Mouse (Mus musculus) kidney, adult 18-20 months (tissue): ENCODE data around the gene Slc35c1.

Experiments
- DNase-seq: peaks from one replicate; pipeline ENCODE4 v3.0.0; 2021

The Slc35c1 gene

DNA sequence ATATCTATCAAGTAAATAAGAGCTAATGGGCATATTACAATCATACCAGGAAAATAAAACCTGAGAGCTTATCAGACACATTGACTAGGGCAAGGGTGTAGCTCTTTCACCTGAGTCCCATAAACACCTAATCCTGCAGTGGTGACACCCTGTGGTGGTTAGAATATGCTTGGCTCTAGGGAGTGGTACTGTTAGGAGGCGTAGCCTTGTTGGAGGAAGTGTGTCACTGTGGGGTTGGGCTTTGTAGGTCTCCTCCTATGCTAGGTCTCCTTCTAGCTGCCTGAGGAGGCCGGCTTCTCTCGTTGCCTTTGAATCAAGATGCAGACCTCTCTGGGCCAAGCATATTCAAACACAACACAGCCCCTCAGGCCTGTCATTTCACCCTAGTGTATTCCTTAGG is 14.6 kb upstream of the Slc35c1 start:
- no peak for DNase-seq

- no peak for DNase-seq
Measured at GRCm38 (mm10) chr2:92471886-92472670, 11.7 kb upstream of the Slc35c1 start.

GRCm38 (mm10) chr2:92464690-92465089 is 4.4 kb upstream of the Slc35c1 start:
- no peak for DNase-seq

DNA sequence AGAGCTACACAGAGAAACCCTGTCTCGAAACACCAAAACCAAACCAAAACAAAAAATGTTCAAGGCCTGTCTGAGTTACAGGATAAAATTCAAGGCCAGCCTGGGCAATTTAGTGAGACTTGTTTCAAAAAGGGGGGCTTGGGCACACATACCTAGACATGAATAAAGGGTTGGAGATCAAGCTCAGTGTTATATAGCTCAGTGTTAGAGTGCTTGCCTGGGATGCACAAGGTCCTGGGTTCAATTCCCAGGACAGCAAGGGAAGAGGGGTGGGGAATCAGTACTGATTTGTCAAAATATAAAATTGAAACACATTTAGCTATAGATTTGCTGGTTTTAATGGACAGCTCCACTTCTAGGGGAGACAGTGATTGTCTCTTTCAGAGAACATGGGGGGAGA is 877 bp upstream of the Slc35c1 start:
- no peak for DNase-seq

GRCm38 (mm10) chr2:92459141-92459920 is 1.0 kb downstream of the Slc35c1 start:
- DNase-seq, result peak; percentile 88

- DNase-seq, result no peak
Measured at GRCm38 (mm10) chr2:92458481-92458880, 1.9 kb downstream of the Slc35c1 start.

GRCm38 (mm10) chr2:92456970-92457530 is 3.3 kb downstream of the Slc35c1 start:
- no peak for DNase-seq

GRCm38 (mm10) chr2:92455704-92456103 is 4.6 kb downstream of the Slc35c1 start:
- DNase-seq, result no peak

DNA sequence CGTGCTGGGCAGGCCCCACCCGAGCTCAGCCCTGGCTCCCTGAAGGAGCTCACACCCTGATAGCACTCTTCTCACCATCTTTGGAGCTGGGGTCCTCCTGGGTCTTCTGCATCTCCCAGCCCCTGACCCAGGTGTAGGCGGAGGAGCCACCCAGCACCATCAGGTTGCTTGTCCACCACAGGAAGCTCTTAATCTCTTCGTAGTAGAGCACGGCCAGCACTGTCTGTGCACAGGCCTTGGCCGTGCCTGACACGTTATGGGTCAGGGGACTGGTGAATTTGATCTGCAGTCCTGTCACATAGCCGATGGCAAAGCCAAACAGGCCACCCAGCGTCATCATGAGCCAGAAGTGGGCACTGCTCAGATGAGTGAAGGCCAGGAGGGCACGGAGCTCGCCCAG is 6.2 kb downstream of the Slc35c1 start:
- DNase-seq, result no peak

DNA sequence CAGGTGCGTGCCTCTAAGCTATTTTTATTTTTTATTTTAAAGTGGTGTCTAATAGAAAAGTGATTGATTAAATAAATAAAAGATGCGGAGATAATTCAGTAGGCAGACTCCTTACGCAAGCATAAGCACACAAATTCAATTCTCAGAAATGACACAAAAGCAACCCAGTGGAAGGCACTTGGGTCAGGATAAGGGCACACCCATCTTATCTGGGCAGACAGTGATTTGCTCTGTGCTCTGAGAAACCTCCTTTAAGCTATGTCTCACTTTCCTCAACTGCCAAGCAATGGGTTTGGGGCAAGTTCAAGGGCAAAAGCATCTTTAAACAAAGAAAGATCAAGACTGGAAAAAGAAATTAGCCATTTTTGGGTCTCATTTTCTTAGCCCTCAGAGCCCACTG is 9.2 kb downstream of the Slc35c1 start:
- DNase-seq, result no peak

- no peak for DNase-seq
Measured at GRCm38 (mm10) chr2:92447121-92447740, 13.1 kb downstream of the Slc35c1 start.

- DNase-seq, result peak; percentile 62
Measured at GRCm38 (mm10) chr2:92446656-92447055, 13.7 kb downstream of the Slc35c1 start.

GRCm38 (mm10) chr2:92445890-92446289 is 14.4 kb downstream of the Slc35c1 start:
- no peak for DNase-seq

DNA sequence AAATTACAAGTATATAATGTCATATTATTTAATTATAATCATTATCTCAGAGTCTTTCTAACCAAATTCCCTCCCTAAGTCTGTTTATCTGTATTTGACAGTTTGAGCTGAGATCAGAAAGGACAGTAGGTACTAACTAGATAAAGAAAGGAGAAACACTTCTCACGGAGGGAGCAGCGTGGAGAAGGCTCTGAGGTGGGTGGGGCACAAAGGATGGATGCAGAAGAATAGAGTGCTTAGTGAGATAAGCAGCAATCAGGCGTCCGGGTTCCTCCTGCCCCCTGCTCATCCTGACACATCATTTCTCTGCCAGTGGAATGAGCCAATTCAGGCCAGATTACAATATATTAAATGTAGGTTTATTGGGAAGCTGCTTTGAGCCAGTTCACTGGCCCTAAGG is 16.0 kb downstream of the Slc35c1 start:
- no peak for DNase-seq

DNA sequence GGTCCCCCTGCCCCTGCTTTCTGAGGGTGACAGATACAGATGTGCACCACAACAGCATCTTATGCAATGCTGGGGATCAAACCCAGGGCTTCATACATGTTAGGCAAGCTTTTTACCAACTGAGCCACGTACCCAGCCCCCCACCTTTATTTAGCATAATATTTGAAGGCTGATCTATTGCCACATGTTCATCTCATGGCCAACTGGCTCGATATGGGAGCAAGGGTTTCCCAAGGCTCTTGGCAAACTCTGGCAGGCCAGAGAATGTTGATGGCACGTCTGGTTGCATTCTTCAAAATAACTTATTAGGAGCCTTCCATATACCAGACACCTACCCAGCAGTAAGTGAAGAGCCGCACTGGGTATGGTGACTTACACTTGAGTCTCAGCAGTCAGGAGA is 17.0 kb downstream of the Slc35c1 start:
- DNase-seq, result no peak

DNA sequence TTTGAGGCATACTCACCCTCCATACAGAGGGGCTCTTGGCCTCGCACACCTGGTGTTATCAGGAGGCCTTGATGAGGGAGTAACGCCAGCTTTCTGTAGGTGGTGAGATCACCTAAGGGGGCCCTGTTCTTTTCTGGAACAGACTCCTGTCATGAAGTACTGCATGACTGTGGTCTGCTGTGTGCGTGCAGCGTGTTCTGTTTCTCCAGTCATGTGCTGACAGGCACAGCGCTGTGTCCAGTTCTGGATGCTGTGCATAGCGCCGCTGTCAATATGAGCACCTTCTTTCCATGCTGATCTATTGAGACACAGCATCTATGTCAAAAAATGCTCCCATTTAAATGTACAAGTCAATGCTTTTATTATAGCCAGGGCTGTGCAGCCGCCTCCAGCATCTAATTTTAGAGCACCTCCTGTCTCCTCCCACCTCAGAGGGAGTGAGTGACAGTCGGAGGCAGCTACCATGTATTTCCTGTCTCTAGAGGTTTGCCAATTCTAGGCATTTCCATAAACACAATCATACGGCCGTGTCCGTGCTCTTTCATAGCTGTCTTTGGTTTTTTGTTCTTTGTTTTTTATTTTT is 17.8 kb downstream of the Slc35c1 start:
- DNase-seq, result no peak

- no peak for DNase-seq
Measured at GRCm38 (mm10) chr2:92440432-92440831, 19.9 kb downstream of the Slc35c1 start.

- DNase-seq, result no peak
Measured at GRCm38 (mm10) chr2:92438567-92438966, 21.8 kb downstream of the Slc35c1 start.

GRCm38 (mm10) chr2:92437875-92438274 is 22.5 kb downstream of the Slc35c1 start:
- DNase-seq, result peak; percentile 86

DNA sequence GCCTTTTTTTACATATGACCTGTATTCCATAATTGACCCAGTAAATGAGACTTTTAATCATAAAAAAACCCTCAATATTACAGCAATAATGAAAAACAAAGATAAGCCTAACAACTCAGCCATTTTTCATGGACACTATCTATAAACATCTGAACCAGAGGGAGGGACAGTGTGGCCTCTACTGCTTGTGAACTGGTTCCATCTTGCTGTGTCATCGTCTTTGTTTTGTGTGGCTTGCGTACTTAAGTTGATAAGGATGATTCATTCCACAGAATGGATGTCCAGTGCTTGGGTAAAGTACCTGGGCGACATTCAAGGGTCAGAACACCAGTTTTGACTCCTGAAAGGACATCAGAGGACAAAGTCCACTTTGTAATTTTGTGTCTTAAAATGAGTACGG is 23.0 kb downstream of the Slc35c1 start:
- DNase-seq, result no peak

GRCm38 (mm10) chr2:92435023-92435422 is 25.3 kb downstream of the Slc35c1 start:
- DNase-seq, result no peak

DNA sequence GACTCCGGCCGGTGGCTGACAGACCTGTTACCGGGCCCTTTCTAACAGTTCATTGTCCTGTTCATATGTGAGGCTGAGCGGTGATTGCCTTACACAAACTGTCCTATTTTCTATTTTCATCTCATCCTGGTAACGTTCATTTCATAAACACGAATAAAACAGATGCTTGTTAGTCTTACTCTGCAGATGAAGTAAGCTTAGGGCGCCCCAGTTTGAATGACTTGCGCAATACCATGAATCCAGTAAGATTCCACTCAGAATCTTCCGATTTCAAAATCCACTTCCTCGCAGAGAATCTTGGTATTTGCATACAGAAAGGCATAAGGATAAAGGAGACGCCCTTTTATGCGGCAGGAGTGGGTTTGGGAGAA is 26.0 kb downstream of the Slc35c1 start:
- no peak for DNase-seq
